Mouse (Mus musculus): ENCODE results near the gene Pheta1. TPM values are rescaled to one million over a fixed set of nuclear protein-coding genes. Genes with fewer than 3 reads are reported as not detected.
A peak's percentile ranks its signal among the peaks of the same experiment; 100 is the strongest.

The Pheta1 gene
- polyA plus RNA-seq, 1 experiment from 2014 or later = 43.4 TPM

DNA sequence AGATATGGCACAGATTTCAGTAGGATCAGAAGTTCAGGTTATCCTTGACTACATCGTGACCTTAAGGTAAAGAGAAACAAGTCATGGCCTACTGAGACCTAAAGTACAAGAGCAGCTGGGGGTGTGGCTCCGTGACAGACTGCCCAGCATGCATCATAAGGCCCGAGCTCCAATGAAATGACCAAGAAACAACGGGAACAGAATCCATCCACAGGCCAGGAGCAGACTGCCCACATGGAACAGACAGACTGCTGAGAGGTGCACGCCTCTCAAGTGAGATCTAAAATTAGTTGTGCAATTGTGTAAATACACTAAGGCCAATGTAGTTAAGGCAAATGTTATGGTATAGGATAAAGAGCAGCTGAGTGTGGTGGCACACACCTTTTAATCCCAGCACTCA, 27.2 kb upstream of the Pheta1 start:
- no peak for ATAC-seq
- Histone ChIP-seq H3K9me3 (replicated peaks; ENCODE audit: control insufficient read depth, low read length, poor library complexity, severe bottlenecking) (no peaks in the 10 kb centered on the region), H3K27ac (ENCODE audit: low read length) (no peak overlapping the region), H3K4me3 (ENCODE audit: low read depth, low read length) (no peak overlapping the region), H3K27me3 (ENCODE audit: control insufficient read depth, insufficient read depth, low read depth, low read length) (no peaks in the 10 kb centered on the region), H3K9ac (ENCODE audit: low read depth, low read length) (no peak overlapping the region), H3K4me2 (ENCODE audit: low read length) (no peak overlapping the region), H3K4me1 (ENCODE audit: control insufficient read depth, insufficient read depth, low read length) (no peaks in the 10 kb centered on the region), H3K36me3 (ENCODE audit: control insufficient read depth, insufficient read depth, low read length) (peaks cover 16% of the 10 kb centered on the region; the same call in 1 of the 2 replicates)
- 73% methylated on average over 5 of the region's 5 CpGs for WGBS

GRCm38 (mm10) chr5:121822786-121823505, 25.8 kb upstream of the Pheta1 start:
- no peaks in the 10 kb centered on the region for H3K4me1 ChIP-seq (ENCODE audit: control insufficient read depth, insufficient read depth, low read length)
- no peaks in the 10 kb centered on the region for H3K9me3 ChIP-seq (replicated peaks; ENCODE audit: control insufficient read depth, low read length, poor library complexity, severe bottlenecking)
- H3K27me3 ChIP-seq (ENCODE audit: control insufficient read depth, insufficient read depth, low read depth, low read length) = no peaks in the 10 kb centered on the region
- H3K36me3 ChIP-seq (ENCODE audit: control insufficient read depth, insufficient read depth, low read length) = peaks cover 12% of the 10 kb centered on the region; the same call in 1 of the 2 replicates
- no peak overlapping the region for H3K4me2 ChIP-seq (ENCODE audit: low read length)
- no peak overlapping the region for H3K27ac ChIP-seq (ENCODE audit: low read length)
- H3K4me3 ChIP-seq (ENCODE audit: low read depth, low read length) = no peak overlapping the region
- no peak for ATAC-seq
- 82% methylated on average over 7 of the region's 7 CpGs for WGBS
- H3K9ac ChIP-seq (ENCODE audit: low read depth, low read length) = no peak overlapping the region

DNA sequence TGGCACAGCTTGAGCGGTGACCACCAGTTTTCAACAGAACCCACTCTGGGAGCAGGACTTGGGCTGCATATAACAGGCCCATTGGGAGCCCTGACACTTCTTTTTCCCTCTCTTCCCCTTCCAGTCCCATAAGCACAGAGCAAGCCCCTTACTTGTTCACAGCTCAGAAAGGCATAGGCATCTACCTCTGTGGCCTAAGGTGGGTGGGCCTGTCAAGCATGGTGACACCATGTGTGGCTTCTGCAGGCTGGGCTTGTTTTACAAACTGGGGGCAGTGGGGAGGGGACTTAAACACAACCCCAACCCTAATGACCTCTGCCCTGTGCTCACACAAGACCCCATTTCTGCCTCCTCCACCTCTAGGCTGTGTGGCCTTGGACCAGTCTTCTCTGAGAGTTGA, 25.1 kb upstream of the Pheta1 start:
- WGBS = 95% methylated on average over 1 of the region's 1 CpGs
- no peaks in the 10 kb centered on the region for H3K9me3 ChIP-seq (replicated peaks; ENCODE audit: control insufficient read depth, low read length, poor library complexity, severe bottlenecking)
- H3K27ac ChIP-seq (ENCODE audit: low read length) = no peak overlapping the region
- H3K4me3 ChIP-seq (ENCODE audit: low read depth, low read length) = no peak overlapping the region
- H3K36me3 ChIP-seq (ENCODE audit: control insufficient read depth, insufficient read depth, low read length) = peaks cover 6% of the 10 kb centered on the region; the same call in 1 of the 2 replicates
- peaks cover 5% of the 10 kb centered on the region for H3K4me1 ChIP-seq (ENCODE audit: control insufficient read depth, insufficient read depth, low read length)
- H3K4me2 ChIP-seq (ENCODE audit: low read length) = no peak overlapping the region
- H3K9ac ChIP-seq (ENCODE audit: low read depth, low read length) = no peak overlapping the region
- ATAC-seq = no peak
- no peaks in the 10 kb centered on the region for H3K27me3 ChIP-seq (ENCODE audit: control insufficient read depth, insufficient read depth, low read depth, low read length)

GRCm38 (mm10) chr5:121824121-121824520, 24.7 kb upstream of the Pheta1 start:
- H3K27ac ChIP-seq (ENCODE audit: low read length) = no peak overlapping the region
- no peak overlapping the region for H3K4me2 ChIP-seq (ENCODE audit: low read length)
- peaks cover 3% of the 10 kb centered on the region; the same call in 1 of the 2 replicates for H3K36me3 ChIP-seq (ENCODE audit: control insufficient read depth, insufficient read depth, low read length)
- H3K9me3 ChIP-seq (replicated peaks; ENCODE audit: control insufficient read depth, low read length, poor library complexity, severe bottlenecking) = no peaks in the 10 kb centered on the region
- peaks cover 10% of the 10 kb centered on the region for H3K4me1 ChIP-seq (ENCODE audit: control insufficient read depth, insufficient read depth, low read length)
- H3K4me3 ChIP-seq (ENCODE audit: low read depth, low read length) = no peak overlapping the region
- 80% methylated on average over 4 of the region's 4 CpGs for WGBS
- ATAC-seq = no peak
- H3K9ac ChIP-seq (ENCODE audit: low read depth, low read length) = no peak overlapping the region
- H3K27me3 ChIP-seq (ENCODE audit: control insufficient read depth, insufficient read depth, low read depth, low read length) = no peaks in the 10 kb centered on the region

DNA sequence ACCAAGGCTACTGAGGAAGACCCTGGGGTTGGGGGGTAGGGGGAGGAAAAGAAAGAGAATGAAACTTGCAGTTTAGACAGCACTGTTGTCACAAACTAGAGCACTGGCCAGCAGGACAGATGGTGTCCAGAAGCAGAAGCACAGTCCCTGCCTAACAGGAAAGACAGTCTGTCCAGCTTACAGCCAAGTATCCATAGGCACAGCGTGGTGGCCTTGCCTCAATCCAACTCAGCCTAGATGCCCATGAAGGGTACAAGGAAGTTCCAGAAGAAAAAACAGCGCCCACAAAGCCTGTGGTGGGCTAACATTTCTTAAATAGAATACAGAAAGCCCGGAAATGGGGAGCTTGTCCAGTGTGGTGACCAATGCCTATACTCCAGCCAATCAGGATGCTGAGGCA, 23.2 kb upstream of the Pheta1 start:
- ATAC-seq = no peak
- no peaks in the 10 kb centered on the region for H3K36me3 ChIP-seq (ENCODE audit: control insufficient read depth, insufficient read depth, low read length)
- WGBS = 97% methylated on average over 3 of the region's 3 CpGs

DNA sequence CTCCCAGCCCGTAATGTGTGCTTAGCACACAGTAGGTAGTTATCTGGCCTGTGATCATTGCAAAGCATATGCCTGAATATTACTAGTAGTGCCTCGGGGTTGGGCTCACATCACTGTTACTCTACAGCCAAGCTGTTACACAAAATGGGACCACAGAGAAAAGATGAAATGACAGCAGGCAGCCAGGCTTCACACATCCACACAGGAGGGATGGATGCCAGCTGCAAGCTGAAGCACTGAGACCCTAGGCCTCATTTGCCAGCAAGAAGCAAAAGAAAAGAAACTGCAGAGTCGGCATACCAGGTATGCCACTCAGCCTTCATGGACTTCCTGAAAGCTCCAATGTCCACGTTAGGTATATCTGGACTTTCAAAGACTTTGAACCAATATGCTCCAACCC, 20.9 kb upstream of the Pheta1 start:
- Histone ChIP-seq H3K9ac (ENCODE audit: low read depth, low read length) (no peak overlapping the region), H3K27me3 (ENCODE audit: control insufficient read depth, insufficient read depth, low read depth, low read length) (no peaks in the 10 kb centered on the region), H3K4me3 (ENCODE audit: low read depth, low read length) (peak overlapping the region; percentile 49; the same call in 1 of the 2 replicates), H3K4me2 (ENCODE audit: low read length) (peak overlapping the region; percentile 96), H3K9me3 (replicated peaks; ENCODE audit: control insufficient read depth, low read length, poor library complexity, severe bottlenecking) (no peaks in the 10 kb centered on the region), H3K4me1 (ENCODE audit: control insufficient read depth, insufficient read depth, low read length) (peaks cover 12% of the 10 kb centered on the region), H3K36me3 (ENCODE audit: control insufficient read depth, insufficient read depth, low read length) (no peaks in the 10 kb centered on the region), H3K27ac (ENCODE audit: low read length) (no peak overlapping the region)
- 80% methylated on average over 4 of the region's 4 CpGs for whole genome bisulfite sequencing
- no peak for ATAC-seq

More for the DNA sequence above, 23.2 kb upstream of the Pheta1 start:
- no peak overlapping the region for H3K4me3 ChIP-seq (ENCODE audit: low read depth, low read length)
- no peaks in the 10 kb centered on the region for H3K9me3 ChIP-seq (replicated peaks; ENCODE audit: control insufficient read depth, low read length, poor library complexity, severe bottlenecking)
- H3K27me3 ChIP-seq (ENCODE audit: control insufficient read depth, insufficient read depth, low read depth, low read length) = no peaks in the 10 kb centered on the region
- no peak overlapping the region for H3K4me2 ChIP-seq (ENCODE audit: low read length)
- H3K9ac ChIP-seq (ENCODE audit: low read depth, low read length) = no peak overlapping the region
- no peak overlapping the region for H3K27ac ChIP-seq (ENCODE audit: low read length)
- H3K4me1 ChIP-seq (ENCODE audit: control insufficient read depth, insufficient read depth, low read length) = peaks cover 12% of the 10 kb centered on the region

DNA sequence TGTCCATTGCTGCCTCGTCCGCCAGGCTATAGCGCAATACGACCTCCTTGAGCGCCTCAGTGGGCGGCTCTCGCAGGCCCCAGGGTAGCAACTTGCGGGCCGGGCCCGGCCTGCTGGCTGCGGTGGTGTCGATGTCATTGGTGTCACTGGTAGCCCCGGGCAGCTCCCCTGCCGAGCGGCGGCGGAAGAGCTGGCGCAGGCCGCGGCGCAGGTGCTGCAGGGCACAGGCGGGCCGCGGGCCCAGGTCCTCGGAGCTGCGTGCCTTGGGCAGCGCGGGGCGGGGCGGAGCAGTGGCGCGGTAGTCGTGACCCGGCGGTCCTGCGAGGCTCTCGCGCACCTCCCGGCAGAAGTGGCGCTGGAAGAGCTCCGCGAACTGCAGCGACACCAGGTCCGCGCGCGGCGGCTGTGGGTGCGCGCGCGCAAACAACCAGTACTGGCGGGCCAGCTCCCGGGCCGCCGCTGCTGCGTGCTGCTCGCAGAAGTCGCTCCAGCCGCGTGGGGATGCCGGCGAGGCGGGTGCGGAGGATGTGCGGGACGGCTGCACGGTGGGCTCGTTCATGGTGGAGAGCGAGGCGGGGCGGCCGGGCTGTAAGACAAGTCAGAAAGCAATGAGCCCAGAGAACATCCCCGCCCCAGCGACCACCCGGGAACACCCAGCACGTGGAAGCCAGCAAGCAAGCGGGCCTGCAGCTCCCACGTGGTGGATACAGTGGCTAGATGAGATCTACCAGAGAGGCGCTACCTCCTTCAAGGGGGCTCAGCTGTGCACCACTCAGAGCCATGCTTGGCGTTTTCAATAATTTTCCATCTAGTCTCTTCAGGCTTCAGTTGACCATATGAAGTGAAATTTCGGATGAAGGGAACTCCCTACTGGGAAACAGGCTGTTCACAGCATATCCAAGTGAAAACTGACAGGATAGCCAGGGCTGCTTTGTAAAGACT, 20.0 kb upstream of the Pheta1 start:
- Histone ChIP-seq H3K36me3 (ENCODE audit: control insufficient read depth, insufficient read depth, low read length) (no peaks in the 10 kb centered on the region), H3K9me3 (replicated peaks; ENCODE audit: control insufficient read depth, low read length, poor library complexity, severe bottlenecking) (no peaks in the 10 kb centered on the region), H3K27ac (ENCODE audit: low read length) (no peak overlapping the region), H3K27me3 (ENCODE audit: control insufficient read depth, insufficient read depth, low read depth, low read length) (no peaks in the 10 kb centered on the region), H3K4me1 (ENCODE audit: control insufficient read depth, insufficient read depth, low read length) (peaks cover 12% of the 10 kb centered on the region), H3K9ac (ENCODE audit: low read depth, low read length) (peak overlapping the region; percentile 65), H3K4me3 (ENCODE audit: low read depth, low read length) (peak overlapping the region; percentile 49), H3K4me2 (ENCODE audit: low read length) (peak overlapping the region; percentile 96)
- WGBS = 1% methylated on average over 74 of the region's 82 CpGs
- peak; percentile 63 for ATAC-seq

DNA sequence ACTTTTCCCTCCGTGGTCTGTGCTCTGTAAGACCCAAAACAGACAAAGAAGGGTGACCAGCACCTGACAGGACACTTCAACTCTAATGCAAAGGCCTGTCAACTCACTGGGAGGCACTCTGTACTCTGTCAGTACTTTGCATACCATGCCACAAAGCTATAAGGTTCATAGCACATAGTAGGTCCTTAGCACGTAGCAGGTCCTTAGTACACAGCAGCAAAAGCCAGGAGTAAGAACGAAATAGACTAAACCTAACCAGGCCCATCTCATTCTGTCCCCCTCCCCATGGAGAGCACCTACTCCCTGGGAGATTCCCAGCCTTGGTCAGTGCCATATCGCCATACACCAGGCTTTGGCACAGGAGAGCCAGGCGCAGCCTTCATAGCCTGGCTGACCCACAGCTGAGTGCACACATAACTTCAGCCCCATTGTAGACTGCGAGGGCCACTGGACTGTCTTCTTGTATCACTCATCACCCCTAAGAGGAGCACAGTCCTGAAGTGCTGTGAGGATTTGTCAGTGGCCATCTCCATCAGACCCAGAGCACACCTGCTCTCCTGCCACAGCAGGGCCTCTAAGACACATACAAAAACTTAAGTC, 17.7 kb upstream of the Pheta1 start:
- Histone ChIP-seq H3K27me3 (ENCODE audit: control insufficient read depth, insufficient read depth, low read depth, low read length) (peaks cover 4% of the 10 kb centered on the region), H3K9me3 (replicated peaks; ENCODE audit: control insufficient read depth, low read length, poor library complexity, severe bottlenecking) (no peaks in the 10 kb centered on the region), H3K9ac (ENCODE audit: low read depth, low read length) (no peak overlapping the region), H3K4me1 (ENCODE audit: control insufficient read depth, insufficient read depth, low read length) (peaks cover 23% of the 10 kb centered on the region), H3K4me3 (ENCODE audit: low read depth, low read length) (no peak overlapping the region), H3K4me2 (ENCODE audit: low read length) (no peak overlapping the region), H3K27ac (ENCODE audit: low read length) (no peak overlapping the region), H3K36me3 (ENCODE audit: control insufficient read depth, insufficient read depth, low read length) (no peaks in the 10 kb centered on the region)
- no peak for ATAC-seq
- 87% methylated on average over 6 of the region's 6 CpGs for WGBS
